Mouse (Mus musculus): ENCODE results near the gene Zscan4c.
"Not testable (repeated sequence)": the region's sequence is repeated elsewhere in the genome, so short reads cannot be mapped to it uniquely, and the experiment has no call there.

The Zscan4c gene

DNA sequence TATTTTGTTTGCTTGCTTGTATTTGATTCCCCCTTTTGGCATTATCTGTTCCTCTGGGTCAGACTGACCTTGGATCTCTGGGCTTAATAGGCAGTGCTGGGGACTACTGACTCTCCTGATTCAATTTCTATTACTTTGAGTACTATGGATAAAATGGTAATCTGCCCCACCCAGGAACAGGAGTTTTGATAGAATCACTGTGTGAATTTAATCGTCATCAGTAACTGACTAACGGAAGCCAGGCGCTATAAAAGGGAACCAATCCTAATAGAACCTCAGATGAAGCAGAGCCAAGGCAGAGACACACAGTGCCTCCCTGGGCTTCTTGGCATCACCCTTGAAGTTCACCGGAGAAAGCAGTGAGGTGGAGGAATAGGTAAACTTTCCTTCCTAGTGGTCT, at the start of gene Zscan4c:
Gene Zscan4c, plus strand, starts transcription at position 301 of the 400 bp plus-strand sequence.
- DNase-seq (ENCODE audit: low read depth): not testable (repeated sequence)

All from 416B (cell line).